Mouse (Mus musculus) MEL (cell line): Measurements from ENCODE around the gene Irak2. TPM values are rescaled to one million over a fixed set of nuclear protein-coding genes. Genes with fewer than 3 reads are reported as not detected.
A peak's percentile ranks its signal among the peaks of the same experiment; 100 is the strongest.

Experiments
- DNase-seq: peaks from one replicate; pipeline ENCODE4 v3.0.0; 2011; ENCODE audit warnings: low read depth, low spot score
- H3K27ac ChIP-seq: 2 replicates; pipeline ENCODE4 v1.5.1; 2012; ENCODE audit warnings: low read depth, mild to moderate bottlenecking, control low read depth, low read length, moderate library complexity; ENCODE audit not compliant: control insufficient read depth
- H3K27me3 ChIP-seq, 2 experiments: fragments of 150-350 bp in 1 of 2; sonication (generic) in 1 of 2; 2 replicates each; pipeline ENCODE4 v1.6.1; 2012; ENCODE audit warnings: low read length in 2 of 2, mild to moderate bottlenecking in 2 of 2, improper control_type of control experiment in 1 of 2, moderate library complexity in 1 of 2; ENCODE audit not compliant: insufficient read depth in 2 of 2, control insufficient read depth in 1 of 2
- H3K36me3 ChIP-seq, 2 experiments: 2 replicates each; pipeline ENCODE4 v1.6.1; 2012 to 2014; ENCODE audit warnings: low read length in 2 of 2, improper control_type of control experiment in 1 of 2, inconsistent platforms in 1 of 2, mild to moderate bottlenecking in 1 of 2; ENCODE audit not compliant: insufficient read depth in 2 of 2, control insufficient read depth in 1 of 2
- H3K4me1 ChIP-seq, 2 experiments: fragments of 150-350 bp in 1 of 2; sonication (generic) in 1 of 2; 2 replicates each; pipeline ENCODE4 v1.6.1; 2012; ENCODE audit warnings: low read length in 2 of 2, improper control_type of control experiment in 1 of 2, mild to moderate bottlenecking in 1 of 2; ENCODE audit not compliant: insufficient read depth in 2 of 2, control insufficient read depth in 1 of 2
- H3K4me3 ChIP-seq, 2 experiments: fragments of 150-350 bp in 1 of 2; sonication (generic) in 1 of 2; 2 replicates each; pipeline ENCODE4 v1.5.1; 2012; ENCODE audit warnings: low read depth in 2 of 2, low read length in 2 of 2, mild to moderate bottlenecking in 2 of 2, moderate library complexity in 2 of 2, control low read depth in 1 of 2, improper control_type of control experiment in 1 of 2; ENCODE audit not compliant: control insufficient read depth in 1 of 2, insufficient read depth in 1 of 2
- H3K79me2 ChIP-seq: 2 replicates; pipeline ENCODE4 v1.6.1; 2012; ENCODE audit warnings: mild to moderate bottlenecking, low read length, moderate library complexity; ENCODE audit not compliant: control insufficient read depth, poor library complexity, insufficient read depth
- H3K9ac ChIP-seq: 2 replicates; pipeline ENCODE4 v1.6.1; 2012; ENCODE audit warnings: low read depth, mild to moderate bottlenecking, control low read depth, low read length, moderate library complexity; ENCODE audit not compliant: control insufficient read depth, poor library complexity, severe bottlenecking
- H3K9me3 ChIP-seq: fragments of 150-350 bp; sonication (generic); replicated peaks from 2 replicates; pipeline ENCODE4 v1.6.1; 2012; ENCODE audit warnings: mild to moderate bottlenecking, low read length, improper control_type of control experiment, moderate library complexity; ENCODE audit not compliant: insufficient read depth
- CTCF ChIP-seq, 3 experiments: IDR thresholded peaks in 2 of 3; conservative IDR thresholded peaks in 1 of 3; 2 replicates each; pipeline ENCODE4 v1.5.1; 2011 to 2012; ENCODE audit warnings: low read length in 3 of 3, low read depth in 2 of 3, mild to moderate bottlenecking in 2 of 3, improper control_type of control experiment in 1 of 3, inconsistent platforms in 1 of 3, mixed read lengths in 1 of 3, moderate library complexity in 1 of 3; ENCODE audit not compliant: control insufficient read depth in 1 of 3, insufficient read depth in 1 of 3, poor library complexity in 1 of 3, severe bottlenecking in 1 of 3
- E2F4 ChIP-seq: IDR thresholded peaks from 2 replicates; pipeline ENCODE4 v1.6.1; 2011; ENCODE audit warnings: low read depth, low read length, improper control_type of control experiment, borderline replicate concordance
- EP300 ChIP-seq, 2 experiments: IDR thresholded peaks; 2 replicates each; pipeline ENCODE4 v1.6.1; 2011; ENCODE audit warnings: improper control_type of control experiment in 2 of 2, low read length in 2 of 2, low read depth in 1 of 2, mild to moderate bottlenecking in 1 of 2
- ETS1 ChIP-seq: IDR thresholded peaks from 2 replicates; pipeline ENCODE4 v1.6.1; 2012; ENCODE audit warnings: low read depth, mild to moderate bottlenecking, inconsistent platforms, low read length, improper control_type of control experiment, moderate library complexity
- GABPA ChIP-seq: IDR thresholded peaks from 2 replicates; pipeline ENCODE4 v1.6.1; 2012; ENCODE audit warnings: low read depth, mild to moderate bottlenecking, inconsistent platforms, low read length, improper control_type of control experiment, moderate library complexity
- GATA1 ChIP-seq: IDR thresholded peaks from 2 replicates; pipeline ENCODE4 v1.6.1; 2011; ENCODE audit warnings: low read depth, low read length, improper control_type of control experiment
- HCFC1 ChIP-seq: IDR thresholded peaks from 2 replicates; pipeline ENCODE4 v1.6.1; 2012; ENCODE audit warnings: low read depth, mild to moderate bottlenecking, inconsistent platforms, low read length, improper control_type of control experiment, moderate library complexity
- KAT2A ChIP-seq: conservative IDR thresholded peaks from 2 replicates; pipeline ENCODE4 v1.6.1; 2012; ENCODE audit warnings: low read depth, low read length, improper control_type of control experiment, inconsistent platforms
- MAX ChIP-seq: IDR thresholded peaks from 2 replicates; pipeline ENCODE4 v1.6.1; 2011; ENCODE audit warnings: low read length, improper control_type of control experiment
- MXI1 ChIP-seq: IDR thresholded peaks from 2 replicates; pipeline ENCODE4 v1.6.1; 2011; ENCODE audit warnings: mild to moderate bottlenecking, low read depth, low read length, improper control_type of control experiment
- NELFE ChIP-seq: IDR thresholded peaks from 2 replicates; pipeline ENCODE4 v1.6.1; 2011; ENCODE audit warnings: low read depth, low read length, improper control_type of control experiment
- POLR2AphosphoS2 ChIP-seq: IDR thresholded peaks from 2 replicates; pipeline ENCODE4 v1.6.1; 2011; ENCODE audit warnings: low read length, improper control_type of control experiment
- RAD21 ChIP-seq: IDR thresholded peaks from 2 replicates; pipeline ENCODE4 v1.6.1; 2011; ENCODE audit warnings: mild to moderate bottlenecking, low read depth, low read length, improper control_type of control experiment
- RCOR1 ChIP-seq: IDR thresholded peaks from 2 replicates; pipeline ENCODE4 v1.6.1; 2012; ENCODE audit warnings: low read depth, mild to moderate bottlenecking, inconsistent platforms, low read length, improper control_type of control experiment
- TBP ChIP-seq: IDR thresholded peaks from 2 replicates; pipeline ENCODE4 v1.8.0; 2011; ENCODE audit warnings: low read depth, low read length, improper control_type of control experiment
- UBTF ChIP-seq: IDR thresholded peaks from 2 replicates; pipeline ENCODE4 v1.6.1; 2012; ENCODE audit warnings: low read depth, mild to moderate bottlenecking, inconsistent platforms, low read length, improper control_type of control experiment, moderate library complexity, borderline replicate concordance; ENCODE audit not compliant: insufficient read depth
- USF2 ChIP-seq, 2 experiments: IDR thresholded peaks; 2 replicates each; pipeline ENCODE4 v1.6.1; 2011 to 2012; ENCODE audit warnings: improper control_type of control experiment in 2 of 2, low read length in 2 of 2, borderline replicate concordance in 1 of 2, inconsistent platforms in 1 of 2, low read depth in 1 of 2, mild to moderate bottlenecking in 1 of 2; ENCODE audit not compliant: insufficient read depth in 1 of 2
- ZC3H11A ChIP-seq: IDR thresholded peaks from 2 replicates; pipeline ENCODE4 v1.6.1; 2012; ENCODE audit warnings: low read depth, mild to moderate bottlenecking, inconsistent platforms, low read length, improper control_type of control experiment
- ZMIZ1 ChIP-seq: IDR thresholded peaks from 2 replicates; pipeline ENCODE4 v1.6.1; 2012; ENCODE audit warnings: low read depth, mild to moderate bottlenecking, inconsistent platforms, low read length, improper control_type of control experiment, moderate library complexity
- polyA plus RNA-seq, 2 experiments: library from polyadenylated mRNA; stranded (reverse) in 1 of 2; unstranded in 1 of 2; fragments of >175 nt in 1 of 2; fragments of >200 nt in 1 of 2; gene quantifications; 2 replicates each; pipeline versions ENCODE4 v1.2.1 to v1.2.4; 2012; ENCODE audit warnings: low replicate concordance in 2 of 2, low read depth in 1 of 2; ENCODE audit not compliant: insufficient read length in 2 of 2, insufficient read depth in 1 of 2, missing spikeins in 1 of 2
- total RNA-seq: library from RNA; depleted of rRNA; stranded (reverse); fragments of 300-350 nt; gene quantifications from 2 replicates; pipeline ENCODE4 v1.2.3, GENCODE M21; 2012

The Irak2 gene
- total and polyA plus RNA-seq, 3 experiments = 5.2 to 6.8 TPM; not detected in 1

- H3K4me3 ChIP-seq = no peak overlapping the region
- no peaks in the 10 kb centered on the region for H3K79me2 ChIP-seq
- H3K27me3 ChIP-seq = no peaks in the 10 kb centered on the region
- TF ChIP-seq UBTF = no peak
- no peak for TF ChIP-seq MAX
- no peak for TF ChIP-seq EP300 (IDR thresholded peaks at IDR 0.05; ENCODE audit: low read depth in 1 of 2, low read length in 2 of 2)
- peak in 2 of 3 experiments; percentile 35 to 45; a peak in 5 of 6 replicates for TF ChIP-seq CTCF (IDR thresholded peaks at IDR 0.05 in 2 of 3, conservative IDR thresholded peaks at IDR 0.05 in 1 of 3; ENCODE audit: control insufficient read depth in 1 of 3, insufficient read depth in 1 of 3, low read depth in 2 of 3, low read length in 3 of 3, poor library complexity in 1 of 3, severe bottlenecking in 1 of 3)
- TF ChIP-seq RAD21 = 0 out of 2 replicates have a peak, but pooled peaks have one; percentile 2
- H3K27ac ChIP-seq = no peak overlapping the region
- H3K9me3 ChIP-seq = no peaks in the 10 kb centered on the region
- no peak overlapping the region for H3K9ac ChIP-seq
- peak; percentile 32 for DNase-seq
- 0 out of 4 replicates have a peak, but pooled peaks cover 0 to 2% of the 10 kb centered on the region in 2 experiments for H3K4me1 ChIP-seq
- peaks cover 0 to 3% of the 10 kb centered on the region in 2 experiments; a peak in 2 of 4 replicates for H3K36me3 ChIP-seq
Observed at GRCm38 (mm10) chr6:113662964-113663700, 24.9 kb downstream of the Irak2 start.

GRCm38 (mm10) chr6:113664305-113664704 is 26.0 kb downstream of the Irak2 start:
- H3K4me1 ChIP-seq = peaks cover 0 to 6% of the 10 kb centered on the region in 2 experiments; a peak in 2 of 4 replicates
- no peaks in the 10 kb centered on the region for H3K27me3 ChIP-seq
- DNase-seq = no peak
- no peak overlapping the region for H3K9ac ChIP-seq
- no peak overlapping the region for H3K27ac ChIP-seq
- TF ChIP-seq NELFE = no peak
- TF ChIP-seq ZMIZ1 = no peak
- TF ChIP-seq MXI1 = no peak
- no peak for TF ChIP-seq TBP
- TF ChIP-seq USF2 (IDR thresholded peaks at IDR 0.05; ENCODE audit: borderline replicate concordance in 1 of 2, insufficient read depth in 1 of 2, low read depth in 1 of 2, low read length in 2 of 2) = no peak
- no peak for TF ChIP-seq MAX
- no peak for TF ChIP-seq GATA1
- TF ChIP-seq ZC3H11A = no peak
- no peak for TF ChIP-seq RAD21
- no peak for TF ChIP-seq RCOR1
- no peak for TF ChIP-seq GABPA
- no peak for TF ChIP-seq POLR2AphosphoS2
- TF ChIP-seq ETS1 = no peak
- TF ChIP-seq HCFC1 = no peak
- TF ChIP-seq KAT2A = no peak
- no peak for TF ChIP-seq E2F4
- peaks cover 0 to 11% of the 10 kb centered on the region in 2 experiments; a peak in 2 of 4 replicates for H3K36me3 ChIP-seq
- no peak overlapping the region for H3K4me3 ChIP-seq
- H3K79me2 ChIP-seq = no peaks in the 10 kb centered on the region
- no peaks in the 10 kb centered on the region for H3K9me3 ChIP-seq
